Mouse (Mus musculus) left cerebral cortex, postnatal 4 days (tissue): ENCODE measurements at regions not wholly inside any gene's neighbourhood (a gene's known extent, or its start where the extent isn't known, plus 50 kb on each side); places are given as distances from the start of the nearest gene placed in this dataset.
A peak's percentile ranks its signal among the peaks of the same experiment; 100 is the strongest.

Source experiments
- DNase-seq: peaks from one replicate; pipeline ENCODE4 v3.0.0-alpha.2; 2022
- intact Hi-C: fragments of 180-260 bp; cut with DNase I; formaldehyde crosslinking; loops from one replicate; pipeline ENCODE4 v1.15.1; 2025

DNA sequence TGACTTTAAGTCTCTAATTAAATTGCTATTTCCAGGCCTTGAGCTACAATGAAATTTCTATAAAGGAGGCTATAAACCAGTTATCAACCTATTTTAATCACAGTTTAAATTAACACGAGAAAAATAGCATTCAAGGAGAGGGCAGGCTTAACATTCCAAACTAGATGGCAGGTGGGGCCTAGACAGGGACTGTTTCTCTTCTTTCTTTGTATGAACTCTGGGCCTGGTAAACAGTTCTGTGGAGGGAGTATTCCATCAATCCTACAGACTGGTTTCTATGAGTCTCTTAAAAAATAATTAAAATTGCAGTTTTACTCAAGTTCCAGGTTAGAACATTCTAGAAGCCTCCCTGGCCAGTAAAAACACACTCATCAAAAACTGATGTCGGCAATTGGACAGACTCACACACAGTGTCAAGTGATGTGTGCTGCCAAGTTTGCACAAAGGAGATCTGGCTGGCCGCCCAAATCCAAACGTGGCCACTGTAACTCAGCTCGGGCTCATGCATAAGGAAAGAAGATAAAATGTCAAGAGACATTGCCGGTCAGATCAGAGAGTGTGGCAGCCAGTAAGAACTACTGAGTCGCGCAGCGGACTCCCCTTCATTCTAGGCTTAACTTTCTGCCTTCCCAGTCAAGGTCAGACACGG, 206.5 kb upstream of the Sash1 start:
- DNase-seq, result peak; percentile 76
- intact Hi-C loops, result no loop called here

DNA sequence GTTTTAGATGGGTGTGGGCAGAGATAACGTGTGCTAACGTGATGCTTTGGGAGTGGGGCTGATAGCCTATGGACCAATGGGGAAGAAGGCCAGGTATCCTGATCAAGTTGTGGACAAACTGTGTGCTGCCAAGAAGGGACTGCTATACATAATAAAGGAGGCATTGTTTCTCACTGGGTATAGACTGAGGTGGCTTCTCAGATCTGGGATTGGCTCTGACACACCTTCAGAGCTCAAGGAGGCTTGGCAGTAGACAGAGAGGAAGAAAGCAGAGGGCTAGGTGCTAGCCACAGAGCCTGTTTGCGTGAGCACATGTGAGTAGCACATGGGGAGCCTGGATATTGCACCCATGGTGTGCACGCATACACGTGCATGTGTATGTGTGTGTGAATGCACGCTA, 205.1 kb upstream of the Sash1 start:
- intact Hi-C loops, result no loop called here
- DNase-seq, result no peak

- no peak for DNase-seq
- intact Hi-C loops, result no loop called here
Measured at GRCm38 (mm10) chr10:9087871-9088270, 202.0 kb upstream of the Sash1 start.

DNA sequence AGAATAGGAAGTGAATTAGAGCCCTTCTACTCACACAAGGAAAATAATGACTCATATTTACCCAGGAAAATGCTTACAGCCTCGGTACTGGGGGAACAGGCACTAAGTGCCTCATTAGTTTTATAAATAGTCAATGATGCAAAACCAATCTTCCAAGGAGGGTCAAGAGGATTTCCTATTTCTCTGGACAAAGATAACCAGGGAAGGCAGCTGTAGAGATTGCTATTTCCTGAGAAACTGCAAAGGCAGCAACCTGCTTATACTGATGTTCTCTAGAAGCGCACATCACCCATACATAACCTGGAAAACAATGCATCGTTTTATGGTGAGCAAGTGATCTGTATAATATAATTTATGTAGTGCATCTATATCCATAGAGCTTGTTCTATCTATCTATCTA, 201.3 kb upstream of the Sash1 start:
- intact Hi-C loops, result no loop called here
- DNase-seq, result no peak

- no peak for DNase-seq
- intact Hi-C loops, result no loop called here
Measured at GRCm38 (mm10) chr10:9086666-9087065, 200.8 kb upstream of the Sash1 start.

- DNase-seq, result no peak
- intact Hi-C loops, result no loop called here
Measured at GRCm38 (mm10) chr10:9085441-9085840, 199.6 kb upstream of the Sash1 start.

- no peak for DNase-seq
- intact Hi-C loops, result no loop called here
Measured at GRCm38 (mm10) chr10:9074916-9075315, 189.0 kb upstream of the Sash1 start.

DNA sequence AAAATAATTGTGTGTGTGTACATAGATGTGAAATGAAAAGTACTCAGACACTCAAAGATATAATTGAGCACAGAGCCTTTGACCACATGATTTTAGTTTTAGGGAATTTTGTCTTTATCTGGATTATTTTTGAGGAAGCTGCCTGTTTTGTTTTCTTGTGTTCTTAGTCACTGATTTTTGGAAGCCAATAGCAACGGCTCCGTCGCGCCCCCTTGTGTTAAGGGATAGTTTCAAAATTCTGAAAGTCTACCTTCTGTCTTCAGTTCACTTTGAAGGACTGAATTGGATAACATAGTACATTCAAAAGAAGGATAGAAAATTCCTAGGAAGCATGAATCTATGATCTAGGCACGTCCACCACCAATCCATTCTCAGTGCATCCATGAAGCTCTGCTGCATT, 185.8 kb upstream of the Sash1 start:
- DNase-seq, result peak; percentile 48
- intact Hi-C loops, result no loop called here

DNA sequence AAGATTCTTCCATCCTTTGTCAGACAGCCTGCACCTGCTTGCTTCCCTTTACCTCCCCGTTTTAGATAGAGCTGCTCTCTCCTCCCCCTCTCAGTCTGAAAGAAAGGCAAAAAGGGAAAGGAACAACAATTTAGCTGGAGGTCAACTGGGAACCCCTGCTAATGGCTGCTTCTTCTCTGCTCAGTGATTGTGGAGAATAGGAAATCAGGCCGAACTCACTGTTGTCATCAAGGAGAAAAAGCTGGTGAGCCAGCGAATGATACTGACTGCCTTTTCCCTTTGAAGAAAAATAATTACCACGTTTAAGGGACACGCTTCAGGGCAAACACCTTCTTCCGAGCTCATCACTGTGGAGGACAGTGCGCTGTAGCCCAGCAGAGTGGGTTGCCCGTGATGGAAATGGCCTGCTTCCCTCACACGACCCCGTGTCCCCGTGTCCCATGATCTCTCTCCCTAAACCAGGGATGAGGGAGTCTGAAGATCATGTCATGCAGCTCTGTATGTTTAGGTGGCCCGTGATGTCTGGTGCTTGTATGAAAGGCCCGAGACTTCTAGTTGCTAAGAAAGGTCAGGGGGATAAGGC, 183.8 kb upstream of the Sash1 start:
- no peak for DNase-seq
- intact Hi-C loops, result no loop called here

DNA sequence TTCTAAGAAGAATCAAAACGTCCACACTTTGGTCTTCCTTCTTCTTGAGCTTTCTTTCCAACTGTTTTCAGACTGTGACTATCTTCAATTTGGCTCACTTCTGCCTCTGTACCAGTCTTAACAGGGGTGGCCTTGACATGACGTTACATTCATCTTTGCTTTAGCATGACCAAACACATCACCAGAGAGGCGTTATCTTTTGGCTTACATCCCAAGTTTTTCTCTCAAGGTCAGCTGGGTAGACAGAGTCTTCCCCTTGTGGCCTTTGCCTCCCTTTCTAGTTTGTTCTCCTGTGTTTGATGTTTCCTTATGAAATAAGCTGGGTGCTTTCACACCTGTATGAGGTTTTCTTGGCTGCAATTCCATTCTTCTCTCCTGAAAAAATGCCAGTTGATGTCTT, 180.7 kb upstream of the Sash1 start:
- intact Hi-C loops, result no loop called here

GRCm38 (mm10) chr10:9061979-9062378, 176.1 kb upstream of the Sash1 start:
- no peak for DNase-seq
- intact Hi-C loops, result no loop called here

More for the DNA sequence above, 180.7 kb upstream of the Sash1 start:
- DNase-seq, result no peak

GRCm38 (mm10) chr10:9055274-9055673, 169.4 kb upstream of the Sash1 start:
- intact Hi-C loops, result loop anchor here (2.0 to 10.0 kb wide), 2 partner anchors 620 to 700 kb away; partner anchors contain the start of gene Samd5
- DNase-seq, result peak; percentile 53

DNA sequence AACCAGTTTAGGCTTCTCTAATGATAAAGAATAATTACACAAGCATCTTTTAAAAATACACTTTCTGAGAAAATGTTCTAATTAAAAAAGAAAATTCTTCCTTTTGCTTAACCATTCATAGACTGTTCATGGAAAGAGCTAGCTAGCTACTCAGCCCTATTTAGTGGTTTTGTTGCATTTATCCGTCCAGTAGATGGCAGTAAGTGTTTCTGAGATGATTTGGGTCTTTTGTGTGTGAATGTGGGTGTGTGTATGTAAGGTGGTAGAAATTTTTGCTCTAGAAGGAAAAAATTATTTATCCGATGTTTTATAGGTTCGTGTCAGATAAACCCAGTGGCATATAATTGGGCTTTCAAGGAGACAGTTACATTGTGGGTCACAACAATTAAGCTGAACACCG, 167.5 kb upstream of the Sash1 start:
- intact Hi-C loops, result loop anchor here (10.0 kb wide), 1 partner anchor 701 kb away; no protein-coding TSS in a partner anchor
- no peak for DNase-seq

DNA sequence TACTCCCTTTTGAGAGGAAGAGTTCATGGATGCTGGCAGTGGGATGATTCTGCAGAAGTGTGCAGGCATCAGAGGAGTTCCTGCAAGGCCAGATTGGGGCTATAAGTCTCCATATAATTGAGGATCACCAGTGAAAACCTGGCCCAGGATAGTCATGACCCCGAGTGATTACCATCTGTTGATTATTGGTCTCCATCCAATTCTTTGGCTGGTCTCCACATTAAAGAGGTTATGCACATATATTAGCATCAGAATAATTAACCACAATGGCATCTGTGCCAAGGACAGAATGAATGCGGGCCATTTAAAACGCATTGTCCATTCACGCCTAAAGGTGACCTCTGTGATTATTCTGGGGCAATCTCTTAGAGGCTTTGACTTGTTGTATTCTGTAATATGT, 161.5 kb upstream of the Sash1 start:
- intact Hi-C loops, result no loop called here
- DNase-seq, result peak; percentile 6

- intact Hi-C loops, result no loop called here
- DNase-seq, result peak; percentile 59
Measured at GRCm38 (mm10) chr10:9044746-9045370, 159.0 kb upstream of the Sash1 start.

DNA sequence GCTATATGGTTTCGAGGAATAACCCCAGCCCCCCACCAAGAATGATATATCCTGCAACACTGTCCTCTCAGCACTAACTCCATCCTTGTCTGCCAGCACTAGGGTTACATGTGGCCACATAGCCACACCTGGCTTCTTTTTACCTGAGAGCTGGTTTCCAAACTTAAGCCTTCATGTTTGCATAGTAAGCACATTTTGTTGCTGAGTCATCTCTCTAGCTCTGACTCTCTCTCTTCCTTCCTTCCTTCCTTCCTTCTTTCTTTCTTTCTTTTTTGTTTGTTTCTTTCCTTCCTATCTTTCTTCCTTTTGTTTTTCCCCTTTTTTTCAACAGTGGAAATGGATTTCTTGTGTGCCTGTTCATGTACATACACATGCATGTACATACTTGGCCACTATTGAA, 157.6 kb upstream of the Sash1 start:
- no peak for DNase-seq
- intact Hi-C loops, result no loop called here

DNA sequence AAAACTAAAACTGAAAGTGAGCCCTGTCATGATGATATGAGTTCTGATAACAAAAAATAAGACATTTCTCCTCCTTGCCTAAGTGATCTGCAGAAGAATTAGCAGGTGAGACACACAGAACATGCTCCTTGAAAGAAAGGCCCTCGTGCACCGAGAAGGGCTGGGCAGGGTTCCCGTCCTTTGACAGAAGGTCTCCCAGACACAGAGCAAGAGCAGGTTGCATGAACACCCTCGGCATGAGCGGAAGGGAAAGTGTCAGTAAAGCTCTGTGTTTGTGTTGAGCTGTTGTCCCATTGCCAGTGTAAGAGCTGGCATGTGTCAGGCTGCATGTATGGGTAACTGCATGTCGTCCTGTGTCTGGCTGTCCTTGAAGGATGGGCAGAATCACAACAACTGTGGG, 144.6 kb upstream of the Sash1 start:
- DNase-seq, result no peak
- intact Hi-C loops, result no loop called here

DNA sequence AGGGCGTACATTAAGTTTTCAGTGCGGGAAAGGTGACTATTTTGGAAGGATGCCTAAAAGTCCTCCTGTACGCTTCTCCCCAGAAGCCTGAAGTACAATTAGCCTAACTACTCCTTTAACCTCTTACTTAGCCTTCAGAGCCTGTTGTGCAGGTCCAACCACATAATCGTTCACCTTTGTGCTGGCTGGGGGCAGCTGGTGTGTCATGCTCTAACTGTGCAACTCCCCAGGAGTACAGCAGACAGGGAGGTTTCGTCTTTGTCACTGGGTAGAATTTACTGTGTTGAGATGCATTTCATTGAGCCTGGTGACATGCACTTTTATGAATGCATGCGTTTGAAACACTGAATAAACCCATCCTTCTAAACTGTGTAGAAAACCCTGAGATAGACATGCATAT, 143.6 kb upstream of the Sash1 start:
- DNase-seq, result no peak
- intact Hi-C loops, result no loop called here

- no peak for DNase-seq
- intact Hi-C loops, result no loop called here
Measured at GRCm38 (mm10) chr10:9027070-9027807, 141.4 kb upstream of the Sash1 start.

DNA sequence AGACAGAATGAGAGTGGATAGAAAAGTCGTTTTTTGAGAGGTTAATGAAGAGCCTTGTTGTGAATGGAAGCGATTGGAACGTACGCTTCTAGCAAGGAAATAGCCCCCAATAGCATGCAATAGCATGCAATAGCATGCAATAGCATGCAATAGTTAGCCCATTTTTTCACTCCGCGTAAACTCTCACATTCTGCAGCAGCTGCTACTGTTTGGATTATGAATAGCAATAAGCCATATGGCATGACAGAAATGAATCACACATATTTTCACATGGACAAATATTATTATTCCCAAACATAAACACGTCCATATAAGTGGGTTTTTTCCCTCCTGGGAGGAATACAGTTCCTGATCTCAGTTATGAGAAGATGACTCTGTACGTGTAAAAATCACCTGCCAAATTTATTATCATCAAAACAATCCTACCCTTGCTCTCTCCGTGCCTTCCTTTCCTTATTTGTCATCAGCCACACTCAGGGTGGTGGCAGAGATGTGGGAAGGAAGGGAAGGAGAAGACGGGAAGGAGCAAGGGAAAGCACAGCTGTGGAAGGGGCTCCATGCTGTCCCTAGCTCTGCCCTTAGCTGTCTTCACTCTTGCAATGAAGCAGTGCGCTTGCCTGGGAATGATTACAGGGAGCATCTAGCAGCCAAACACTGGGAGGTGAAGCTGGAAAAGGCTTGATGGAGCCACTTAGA, 129.1 kb upstream of the Sash1 start:
- DNase-seq, result no peak
- intact Hi-C loops, result no loop called here

GRCm38 (mm10) chr10:9013549-9013925, 127.7 kb upstream of the Sash1 start:
- intact Hi-C loops, result no loop called here

More at GRCm38 (mm10) chr10:9013549-9013925, 127.7 kb upstream of the Sash1 start:
- DNase-seq, result no peak
